Mouse (Mus musculus) gastrocnemius, postnatal 25 days (tissue): ENCODE data around the gene Fsd2. TPM values are rescaled to one million over a fixed set of nuclear protein-coding genes. Genes with fewer than 3 reads are reported as not detected.

Experiments used
- total RNA-seq, 2 experiments: library from RNA; stranded (reverse); gene quantifications; 1 replicate in 1 of 2; 2 replicates in 1 of 2; pipeline ENCODE4 v1.2.3; 2021

Fsd2 gene
- total RNA-seq, 2 experiments from 2014 or later: 240 to 314 TPM

Other genes with a start within 250 kb of the Fsd2 start
- 100 to 1,000 TPM; 694 to 707 TPM for gene Rps17, start 221.7 kb downstream of the Fsd2 start, total RNA-seq
- gene Cpeb1, start 111.5 kb downstream of the Fsd2 start, total RNA-seq: 10 to 100 TPM; 14.4 to 17.2 TPM
- under 1 TPM; 0.38 to 0.51 TPM for gene Ap3b2, start 73.0 kb downstream of the Fsd2 start, total RNA-seq
- 1 to 10 TPM in 1 of 2 experiments, under 1 TPM in 1; 0.46 to 1.1 TPM for gene BC048679, start 68.7 kb downstream of the Fsd2 start, total RNA-seq
- gene Whamm, start 4.3 kb upstream of the Fsd2 start, total RNA-seq: 1 to 10 TPM; 5.8 to 6.5 TPM
- gene Homer2, start 140.6 kb upstream of the Fsd2 start, total RNA-seq: 10 to 100 TPM; 38.5 to 70.4 TPM
- 10 to 100 TPM; 19.1 to 20.7 TPM for gene Ramac, start 196.0 kb upstream of the Fsd2 start, total RNA-seq
- 10 to 100 TPM; 13.3 to 16.9 TPM for gene 3110040N11Rik, start 222.5 kb upstream of the Fsd2 start, total RNA-seq